ENCODE assay signal across 1 mouse cellular context in genomic region chrX:136171189-136172117, GRCm38 (mm10).
TF ChIP-seq lines count a peak whose summit lies in the region.

No protein-coding gene starts in this region.

TF ChIP-seq in ES-E14, 5 proteins besides CTCF, POLR2A, EP300 and RAD21 (continued from another document):
- no peak for TF ChIP-seq ZC3H11A (IDR thresholded peaks at IDR 0.05; ENCODE audit: borderline replicate concordance, low read depth, low read length)
